Mouse (Mus musculus) intestine, embryonic 14.5 days (tissue): Measurements from ENCODE around the gene Kcnd1. TPM values are rescaled to one million over a fixed set of nuclear protein-coding genes. Genes with fewer than 3 reads are reported as not detected.

Experiments
- ATAC-seq: fragments of 200-750 bp; cut with Nextera tagmentation; replicated peaks from 2 replicates; pipeline ENCODE4 v1.8.0; 2017; ENCODE audit warnings: low read depth, moderate number of reproducible peaks, moderate TSS enrichment, moderate library complexity; ENCODE audit not compliant: low FRiP score, low TSS enrichment
- DNase-seq: peaks from one replicate; pipeline ENCODE4 v3.0.0-alpha.2; 2018; ENCODE audit warnings: low spot score
- H3K27ac ChIP-seq: fragments of 300-500 bp; sonication (generic); 2 replicates; pipeline ENCODE4 v1.5.1; 2014; ENCODE audit warnings: low read depth, mild to moderate bottlenecking, control low read depth
- H3K27me3 ChIP-seq: fragments of 300-500 bp; sonication (generic); replicated peaks from 2 replicates; pipeline ENCODE4 v1.6.1; 2014; ENCODE audit warnings: low read length, control low read depth; ENCODE audit not compliant: control insufficient read depth, insufficient read depth
- H3K36me3 ChIP-seq: fragments of 300-500 bp; sonication (generic); 2 replicates; pipeline ENCODE4 v1.6.1; 2014; ENCODE audit warnings: low read length, control low read depth; ENCODE audit not compliant: control insufficient read depth, insufficient read depth
- H3K4me1 ChIP-seq: fragments of 300-500 bp; sonication (generic); replicated peaks from 2 replicates; pipeline ENCODE4 v1.6.1; 2014; ENCODE audit warnings: low read length, control low read depth, mixed read lengths; ENCODE audit not compliant: control insufficient read depth, insufficient read depth
- H3K4me2 ChIP-seq: fragments of 300-500 bp; sonication (generic); 2 replicates; pipeline ENCODE4 v1.6.1; 2014; ENCODE audit warnings: low read length
- H3K4me3 ChIP-seq: fragments of 300-500 bp; sonication (generic); 2 replicates; pipeline ENCODE4 v1.5.1; 2014; ENCODE audit warnings: low read depth, low read length, control low read depth, mixed read lengths
- H3K9ac ChIP-seq: fragments of 300-500 bp; sonication (generic); 2 replicates; pipeline ENCODE4 v1.6.1; 2014; ENCODE audit warnings: mild to moderate bottlenecking, low read length
- H3K9me3 ChIP-seq: fragments of 300-500 bp; sonication (generic); 2 replicates; pipeline ENCODE4 v1.6.1; 2016; ENCODE audit warnings: low read length, control low read depth; ENCODE audit not compliant: control insufficient read depth
- WGBS: fragments of 180-500 bp; shearing (Covaris S2); extraction: QIAGEN DNeasy Blood & Tissue Kit; methylation state at CpG from one replicate; pipeline ENCODE4 v1.1.7; 2014; 5-methylcytosine and 5-hydroxymethylcytosine counted together
- polyA plus RNA-seq: library from polyadenylated mRNA; unstranded; fragments of >200 nt; fragmentation: Nextera tagmentation; extraction: Ambion mirVana; gene quantifications from 2 replicates; pipeline ENCODE4 v1.2.1, GENCODE M21; 2014

The Kcnd1 gene
- 1.6 and 2.2 TPM in 2 replicates for polyA plus RNA-seq

GRCm38 (mm10) chrX:7821865-7822779, at the start of gene Kcnd1:
TSS of gene Kcnd1 (plus strand) at chrX:7822289.
- no peaks in the 10 kb centered on the region for H3K4me1 ChIP-seq
- ATAC-seq (peak; percentile 74), DNase-seq (peak; percentile 54)
- H3K4me2 ChIP-seq, result peak within 1 kb of the TSS; percentile 58
- H3K27ac ChIP-seq, result no peak within 1 kb of the TSS
- H3K9ac ChIP-seq, result peak within 1 kb of the TSS; percentile 29
- H3K36me3 ChIP-seq, result no peaks in the 10 kb centered on the region
- 8% methylated on average over 19 of the region's 24 CpGs for WGBS
- no peaks in the 10 kb centered on the region for H3K9me3 ChIP-seq
- no peaks in the 10 kb centered on the region for H3K27me3 ChIP-seq
- peak within 1 kb of the TSS; percentile 40 for H3K4me3 ChIP-seq

DNA sequence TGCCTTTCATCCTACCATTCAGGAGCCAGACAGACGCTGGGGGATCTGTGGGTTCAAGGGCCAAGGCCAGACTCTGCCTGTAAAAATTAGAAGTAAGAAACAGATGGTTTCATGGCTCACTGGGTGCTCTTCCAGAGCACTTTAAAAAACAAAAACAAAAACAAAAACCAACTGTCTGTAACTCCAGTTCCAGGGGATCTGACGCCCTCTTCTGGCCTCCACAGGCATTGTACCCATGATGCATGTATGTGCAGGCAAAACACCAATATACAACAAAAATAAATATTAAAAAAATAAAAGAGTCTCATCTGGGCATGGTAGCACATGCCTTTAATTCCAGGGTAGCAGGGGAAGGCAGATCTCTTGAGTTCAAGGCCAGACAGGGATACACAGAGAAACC, 49.3 kb upstream of the Kcnd1 start:
- H3K27me3 ChIP-seq, result no peaks in the 10 kb centered on the region
- no peaks in the 10 kb centered on the region for H3K9me3 ChIP-seq
- ATAC-seq (no peak), DNase-seq (no peak)
- H3K4me1 ChIP-seq, result no peaks in the 10 kb centered on the region
- no peak overlapping the region for H3K4me3 ChIP-seq
- no peak overlapping the region for H3K9ac ChIP-seq
- no peak overlapping the region for H3K4me2 ChIP-seq
- peaks cover 40% of the 10 kb centered on the region for H3K36me3 ChIP-seq
- 65% methylated on average over 2 of the region's 2 CpGs for WGBS
- H3K27ac ChIP-seq, result no peak overlapping the region

DNA sequence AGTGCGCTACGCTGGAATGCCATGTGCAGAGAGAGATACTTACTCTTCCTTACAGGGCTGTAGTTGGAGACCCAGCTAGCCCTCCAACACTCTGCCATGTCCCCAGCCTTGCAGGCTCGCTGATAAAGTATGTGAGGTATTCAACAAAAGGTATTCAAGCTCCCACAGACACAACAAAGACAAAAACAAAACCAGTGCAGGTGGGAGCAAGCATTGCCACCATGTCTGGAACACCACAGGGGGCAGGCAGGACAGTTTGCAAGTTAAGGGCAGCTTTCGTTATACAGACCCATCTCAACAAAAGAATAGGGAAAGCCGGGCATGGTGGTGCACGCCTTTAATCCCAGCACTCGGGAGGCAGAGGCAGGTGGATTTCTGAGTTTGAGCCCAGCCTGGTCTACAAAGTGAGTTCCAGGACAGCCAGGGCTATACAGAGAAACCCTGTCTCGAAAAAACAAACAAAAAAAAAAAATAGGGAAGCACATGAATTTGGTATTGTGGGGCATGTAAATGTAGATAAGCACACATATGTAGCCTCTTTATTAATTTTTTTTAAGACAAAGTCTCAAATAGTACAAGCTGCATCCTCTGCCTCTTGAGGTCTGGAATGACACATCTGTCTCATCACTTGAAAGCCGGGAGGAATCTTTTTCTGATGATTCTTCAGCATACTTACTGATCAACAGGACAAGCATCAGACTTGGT, 46.4 kb upstream of the Kcnd1 start:
- H3K27ac ChIP-seq, result no peak overlapping the region
- no peaks in the 10 kb centered on the region for H3K9me3 ChIP-seq
- ATAC-seq (no peak), DNase-seq (no peak)
- H3K36me3 ChIP-seq, result peaks cover 24% of the 10 kb centered on the region
- 75% methylated on average over 9 of the region's 9 CpGs for WGBS
- H3K4me2 ChIP-seq, result no peak overlapping the region
- no peak overlapping the region for H3K4me3 ChIP-seq
- H3K4me1 ChIP-seq, result no peaks in the 10 kb centered on the region
- no peaks in the 10 kb centered on the region for H3K27me3 ChIP-seq
- no peak overlapping the region for H3K9ac ChIP-seq

GRCm38 (mm10) chrX:7776329-7777082, 45.6 kb upstream of the Kcnd1 start:
- DNase-seq (peak; percentile 79), ATAC-seq (peak; percentile 79; the same call in 1 of the 2 replicates)
- no peaks in the 10 kb centered on the region for H3K27me3 ChIP-seq
- H3K36me3 ChIP-seq, result peaks cover 17% of the 10 kb centered on the region
- no peak overlapping the region for H3K9ac ChIP-seq
- no peak overlapping the region for H3K4me2 ChIP-seq
- no peaks in the 10 kb centered on the region for H3K9me3 ChIP-seq
- H3K4me3 ChIP-seq, result no peak overlapping the region
- no peak overlapping the region for H3K27ac ChIP-seq
- WGBS, result 48% methylated on average over 8 of the region's 8 CpGs
- H3K4me1 ChIP-seq, result no peaks in the 10 kb centered on the region

- Histone ChIP-seq H3K36me3 (peaks cover 12% of the 10 kb centered on the region; the same call in 1 of the 2 replicates), H3K9ac (no peak overlapping the region), H3K9me3 (no peaks in the 10 kb centered on the region), H3K27ac (no peak overlapping the region), H3K4me2 (no peak overlapping the region), H3K4me3 (no peak overlapping the region), H3K27me3 (no peaks in the 10 kb centered on the region), H3K4me1 (no peaks in the 10 kb centered on the region)
- 68% methylated on average over 7 of the region's 7 CpGs for WGBS
- no peak for ATAC-seq
- DNase-seq, result no peak
Measured at GRCm38 (mm10) chrX:7778450-7779244, 43.4 kb upstream of the Kcnd1 start.

- DNase-seq, result no peak
- Histone ChIP-seq H3K9ac (no peak overlapping the region), H3K9me3 (no peaks in the 10 kb centered on the region), H3K36me3 (0 out of 2 replicates have a peak, but pooled peaks cover 5% of the 10 kb centered on the region), H3K4me2 (no peak overlapping the region), H3K4me3 (no peak overlapping the region), H3K27ac (no peak overlapping the region), H3K27me3 (no peaks in the 10 kb centered on the region), H3K4me1 (no peaks in the 10 kb centered on the region)
- ATAC-seq, result no peak
- WGBS, result 16% methylated on average over 3 of the region's 3 CpGs
Measured at GRCm38 (mm10) chrX:7779294-7779693, 42.8 kb upstream of the Kcnd1 start.

- no peaks in the 10 kb centered on the region for H3K36me3 ChIP-seq
- DNase-seq (no peak), ATAC-seq (no peak)
- no peaks in the 10 kb centered on the region for H3K27me3 ChIP-seq
- WGBS, result 80% methylated on average over 4 of the region's 4 CpGs
- no peaks in the 10 kb centered on the region for H3K9me3 ChIP-seq
- H3K4me1 ChIP-seq, result no peaks in the 10 kb centered on the region
- no peak overlapping the region for H3K4me3 ChIP-seq
- H3K9ac ChIP-seq, result no peak overlapping the region
- no peak overlapping the region for H3K4me2 ChIP-seq
- no peak overlapping the region for H3K27ac ChIP-seq
Measured at GRCm38 (mm10) chrX:7782603-7783092, 39.4 kb upstream of the Kcnd1 start.
